Mouse (Mus musculus) ZHBTc4 (cell line): ENCODE results near the gene Gm28230.

Source experiments
- DNase-seq: peaks from one replicate; pipeline ENCODE4 v3.0.0-alpha.2; 2011; ENCODE audit warnings: low read depth, low spot score

The Gm28230 gene

DNA sequence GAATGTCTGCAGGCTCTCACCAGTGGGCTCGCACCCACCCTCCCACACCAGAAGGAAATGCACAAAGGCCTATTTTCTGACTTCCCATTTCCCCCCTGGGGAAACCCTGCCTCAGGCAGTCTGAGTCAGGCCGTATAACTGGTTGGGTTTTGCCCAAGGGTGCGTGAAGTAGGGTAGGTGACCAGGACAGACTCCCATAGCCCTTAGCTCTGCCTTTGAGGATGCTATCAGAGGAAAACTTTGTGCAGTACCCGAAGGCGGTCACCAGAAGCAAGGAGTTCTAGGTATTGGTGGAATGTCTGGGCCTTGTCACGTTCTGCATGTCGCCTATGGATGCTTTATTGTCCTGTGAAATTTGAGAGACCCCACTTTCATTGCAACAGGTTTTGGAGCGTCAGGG is 3.6 kb upstream of the Gm28230 start:
- DNase-seq, result no peak

DNA sequence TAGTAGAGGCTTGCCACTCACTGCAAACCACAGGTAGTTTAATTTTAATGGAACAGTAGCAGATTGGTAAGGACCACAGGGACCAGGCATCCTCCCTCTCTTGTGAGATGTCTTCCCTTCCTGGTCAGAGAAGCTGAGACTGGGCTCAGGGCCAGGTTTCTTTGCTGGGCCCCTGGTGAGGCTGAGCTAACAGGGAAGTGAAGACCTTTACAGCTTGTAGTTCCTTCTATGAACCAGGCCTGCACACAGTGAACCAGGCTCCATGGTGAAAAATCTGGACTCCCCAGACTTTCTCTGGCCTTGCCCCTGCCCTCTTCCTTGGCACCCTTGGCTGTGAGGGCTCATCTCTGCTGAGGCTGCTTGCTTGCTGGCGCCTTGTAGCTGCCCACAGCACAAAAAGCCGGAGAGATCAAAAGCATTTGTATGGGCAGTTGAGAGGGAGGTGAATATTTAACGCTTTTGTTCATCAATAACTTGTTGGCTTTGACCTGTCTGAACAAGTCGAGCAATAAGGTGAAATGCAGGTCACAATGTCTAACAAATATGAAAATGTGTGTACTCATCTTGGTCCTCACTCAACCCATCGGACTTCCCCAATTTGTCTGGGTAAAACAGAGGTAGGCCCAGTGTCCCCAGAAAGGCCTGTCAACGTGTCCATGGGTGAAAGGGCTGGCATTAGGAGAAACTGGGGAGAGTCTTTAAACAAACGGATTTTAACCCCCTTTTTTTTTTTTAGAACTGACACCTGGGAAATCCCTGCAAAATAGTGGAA is 2.1 kb upstream of the Gm28230 start:
- DNase-seq, result no peak

DNA sequence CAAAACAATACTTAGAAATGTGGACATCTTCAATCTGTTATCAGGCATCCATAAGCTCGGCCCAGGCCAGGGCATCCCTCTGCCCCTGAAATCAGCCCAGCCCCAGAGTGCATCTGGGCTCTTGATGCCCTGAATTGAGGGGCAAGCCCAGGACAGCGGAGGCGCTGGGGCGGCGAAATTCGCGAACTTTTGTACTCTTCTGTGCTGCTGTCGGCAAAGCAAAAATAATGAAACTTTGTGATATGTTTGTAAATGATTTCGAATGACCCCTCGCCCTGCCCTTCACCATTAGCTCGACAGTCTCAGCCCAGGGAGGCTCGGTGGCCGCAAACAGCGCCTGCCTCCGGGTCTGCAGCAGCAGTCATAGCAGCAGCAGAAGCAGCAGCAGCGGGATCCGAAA is 1.4 kb upstream of the Gm28230 start:
- DNase-seq, result no peak

DNA sequence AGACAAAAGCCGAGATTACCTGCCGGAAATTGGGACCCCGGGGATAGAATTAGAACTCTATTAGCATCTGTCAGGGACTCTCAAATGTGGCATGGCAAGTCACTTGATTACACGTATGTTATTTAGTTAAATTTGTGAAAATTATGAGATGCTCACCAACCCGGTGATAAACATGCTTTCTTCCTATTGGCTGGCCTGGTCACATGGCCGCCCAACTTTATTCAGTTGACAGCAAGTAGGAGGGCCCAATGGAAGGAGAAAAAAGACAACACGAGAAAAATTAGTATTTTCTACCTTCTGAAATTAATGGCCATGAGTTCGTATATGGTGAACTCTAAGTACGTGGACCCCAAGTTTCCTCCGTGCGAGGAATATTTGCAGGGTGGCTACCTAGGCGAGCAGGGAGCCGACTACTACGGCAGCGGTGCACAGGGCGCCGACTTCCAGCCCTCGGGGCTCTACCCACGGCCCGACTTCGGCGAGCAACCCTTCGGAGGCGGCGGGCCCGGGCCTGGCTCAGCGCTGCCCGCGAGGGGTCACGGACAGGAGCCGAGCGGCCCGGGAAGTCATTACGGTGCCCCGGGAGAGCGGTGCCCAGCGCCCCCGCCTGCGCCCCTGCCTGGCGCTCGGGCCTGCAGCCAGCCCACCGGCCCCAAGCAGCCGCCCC is 578 bp downstream of the Gm28230 start:
- DNase-seq, result no peak

DNA sequence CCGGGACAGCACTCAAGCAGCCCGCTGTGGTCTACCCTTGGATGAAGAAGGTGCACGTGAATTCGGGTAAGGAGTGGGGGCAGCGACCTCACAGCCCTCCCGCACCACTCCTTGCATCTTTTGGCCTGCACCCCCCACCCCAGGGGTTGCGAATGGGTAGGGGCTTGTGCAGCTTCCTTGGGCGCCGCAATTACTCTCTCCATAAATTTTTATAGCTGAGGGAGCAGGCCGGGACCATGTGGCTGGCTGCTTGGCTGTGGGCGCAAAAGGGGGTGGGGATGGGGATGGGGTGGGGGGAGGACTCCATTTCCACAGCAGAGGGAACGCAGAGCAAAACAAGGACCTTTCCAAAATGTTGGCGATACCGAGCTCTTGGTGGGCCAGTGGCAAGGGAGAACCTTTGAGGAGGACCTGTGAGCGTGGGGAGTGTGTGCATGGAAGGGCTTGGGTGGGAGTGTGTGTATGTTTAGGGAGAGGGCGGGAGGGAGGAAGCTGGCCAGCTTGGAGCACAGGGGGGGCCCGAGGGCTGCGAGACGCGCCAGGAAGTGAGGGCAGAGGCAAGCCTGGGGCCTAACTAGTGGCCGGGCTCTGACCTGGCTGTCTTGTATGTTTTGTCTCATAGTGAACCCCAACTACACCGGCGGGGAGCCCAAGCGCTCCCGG is 1.2 kb downstream of the Gm28230 start:
- no peak for DNase-seq

DNA sequence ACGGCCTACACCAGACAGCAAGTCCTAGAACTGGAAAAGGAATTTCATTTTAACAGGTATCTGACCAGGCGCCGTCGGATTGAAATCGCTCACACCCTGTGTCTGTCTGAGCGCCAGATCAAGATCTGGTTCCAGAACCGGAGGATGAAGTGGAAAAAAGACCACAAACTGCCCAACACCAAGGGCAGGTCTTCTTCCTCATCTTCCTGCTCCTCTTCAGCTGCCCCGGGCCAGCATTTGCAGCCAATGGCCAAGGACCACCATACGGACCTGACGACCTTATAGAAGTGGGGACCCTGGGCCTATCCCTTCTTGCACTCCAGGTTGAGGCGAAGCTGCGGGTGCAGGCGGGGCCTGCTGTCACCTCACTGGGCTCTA is 1.8 kb downstream of the Gm28230 start:
- DNase-seq, result no peak

DNA sequence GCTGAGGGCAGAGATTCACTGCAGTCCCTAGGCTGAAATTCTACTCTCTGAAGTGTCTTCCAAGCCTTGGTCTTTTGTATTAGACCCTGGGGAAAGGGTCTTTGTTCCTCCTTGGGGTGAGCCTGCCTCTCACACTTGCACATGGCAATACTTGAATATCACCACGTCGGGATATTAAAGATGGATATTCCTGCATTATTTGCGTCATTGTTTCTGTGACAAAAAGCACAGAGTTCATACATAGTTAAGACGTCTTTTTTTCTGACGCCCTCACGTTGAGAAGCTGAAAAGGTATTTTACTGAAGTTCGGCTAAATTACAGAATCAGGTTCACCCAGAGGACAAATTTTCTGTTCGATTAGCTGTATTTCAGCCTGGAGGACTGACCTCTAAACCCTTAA is 3.8 kb downstream of the Gm28230 start:
- DNase-seq, result no peak

DNA sequence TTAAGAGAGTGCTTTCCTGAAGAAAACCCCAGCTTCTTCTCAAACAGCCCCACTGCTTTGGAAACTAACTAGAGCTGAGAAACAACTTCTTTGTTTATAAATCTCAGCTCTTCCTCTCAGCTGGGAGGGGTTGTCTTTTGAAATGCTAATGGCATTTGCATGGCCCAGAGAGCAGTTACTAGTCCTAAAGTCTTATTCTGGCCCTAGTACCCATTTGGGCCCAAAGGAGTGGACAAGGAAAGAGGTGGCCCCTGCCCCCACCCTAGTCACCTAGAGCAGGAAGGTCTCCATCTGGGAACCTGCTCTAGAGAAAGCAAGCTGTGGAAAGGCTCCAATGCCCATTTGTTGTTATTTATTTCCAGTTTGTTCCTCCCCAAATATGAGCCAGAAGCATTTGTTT is 4.5 kb downstream of the Gm28230 start:
- no peak for DNase-seq

DNA sequence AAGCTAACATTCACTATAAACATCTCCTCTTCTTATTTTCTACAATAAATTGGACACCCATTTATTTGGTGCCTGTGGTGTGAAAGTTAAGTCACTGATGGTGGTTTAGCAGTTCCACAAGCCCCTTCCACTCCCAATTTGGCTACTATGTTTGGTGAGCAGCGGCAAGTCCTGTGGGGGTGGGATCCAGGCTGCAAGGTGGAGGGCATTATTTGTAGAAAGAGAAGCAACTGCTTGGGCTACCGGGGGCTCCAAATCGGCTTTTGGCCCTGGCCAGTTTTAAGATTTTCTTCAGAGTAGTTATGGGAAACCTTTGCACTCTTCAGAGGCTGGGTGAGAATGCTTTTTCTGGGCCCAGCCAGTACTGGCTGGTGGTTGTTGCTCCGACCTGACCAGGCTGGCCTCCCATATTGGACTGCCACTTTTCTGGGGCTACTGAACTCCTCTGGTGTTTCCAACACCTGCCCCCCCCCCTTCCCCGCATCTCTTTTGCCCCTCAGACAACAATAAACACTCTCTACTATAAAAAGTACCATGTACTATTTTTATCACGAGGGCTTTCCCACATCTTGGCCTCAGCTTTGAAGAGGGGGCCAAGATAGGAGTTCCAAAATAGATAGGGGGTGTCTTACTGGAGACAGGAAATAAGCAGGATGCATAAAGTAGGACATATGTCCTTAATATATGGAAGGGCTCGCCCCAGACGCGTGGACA is 5.4 kb downstream of the Gm28230 start:
- no peak for DNase-seq

DNA sequence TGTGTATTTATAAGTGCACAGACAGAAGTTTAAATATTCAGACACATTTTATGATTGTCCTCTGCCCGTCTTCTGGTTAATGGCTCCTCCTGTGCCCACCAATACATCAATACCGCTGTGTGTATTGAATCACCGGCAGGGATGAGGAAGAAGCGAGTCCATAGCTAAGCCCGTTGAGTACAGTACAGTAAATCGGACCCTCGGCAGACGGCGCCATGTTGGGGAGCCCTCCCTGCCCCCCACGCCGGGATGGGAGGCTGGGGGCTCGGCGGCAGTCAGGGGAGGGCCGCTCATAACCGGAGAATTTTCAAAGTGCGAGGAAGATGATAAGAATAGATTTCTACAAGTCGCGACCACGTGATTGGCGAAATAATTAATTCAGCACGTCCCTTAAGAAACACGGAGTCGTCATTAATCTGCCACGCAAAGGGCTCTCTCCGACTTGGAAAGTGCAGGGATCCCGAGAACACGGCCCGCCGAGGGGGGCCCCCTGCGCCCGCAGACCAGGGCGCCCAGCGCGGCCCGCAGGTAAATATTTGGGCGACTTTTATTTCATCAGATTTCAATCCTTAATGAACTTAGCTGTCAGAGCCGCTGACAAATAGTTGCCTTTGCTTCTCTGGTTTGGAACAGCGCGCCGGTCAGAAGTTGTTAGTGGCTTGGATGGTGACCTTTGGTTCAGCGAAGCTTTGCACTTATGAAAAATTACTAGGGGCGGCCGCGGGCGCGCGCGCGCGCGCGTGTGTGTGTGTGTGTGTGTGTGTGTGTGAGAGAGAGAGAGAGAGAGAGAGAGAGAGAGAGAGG is 6.2 kb downstream of the Gm28230 start:
- no peak for DNase-seq

DNA sequence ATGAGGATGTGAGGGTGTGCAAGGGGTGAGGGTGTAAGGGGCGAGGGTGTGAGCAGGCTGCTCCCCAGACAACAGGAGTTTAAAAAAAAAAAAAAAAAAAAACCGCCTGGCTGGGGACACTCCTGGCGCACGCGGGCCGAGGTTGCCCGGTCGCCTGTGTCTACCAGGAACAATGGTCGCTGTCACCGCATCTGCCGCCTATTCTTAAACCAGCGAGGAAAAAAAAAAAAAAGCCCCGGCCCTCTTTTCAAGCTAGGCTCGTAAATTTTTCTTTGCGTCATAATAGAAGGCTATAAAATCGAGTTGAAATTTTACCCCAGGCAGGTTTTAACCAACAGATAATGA is 6.8 kb downstream of the Gm28230 start:
- no peak for DNase-seq

DNA sequence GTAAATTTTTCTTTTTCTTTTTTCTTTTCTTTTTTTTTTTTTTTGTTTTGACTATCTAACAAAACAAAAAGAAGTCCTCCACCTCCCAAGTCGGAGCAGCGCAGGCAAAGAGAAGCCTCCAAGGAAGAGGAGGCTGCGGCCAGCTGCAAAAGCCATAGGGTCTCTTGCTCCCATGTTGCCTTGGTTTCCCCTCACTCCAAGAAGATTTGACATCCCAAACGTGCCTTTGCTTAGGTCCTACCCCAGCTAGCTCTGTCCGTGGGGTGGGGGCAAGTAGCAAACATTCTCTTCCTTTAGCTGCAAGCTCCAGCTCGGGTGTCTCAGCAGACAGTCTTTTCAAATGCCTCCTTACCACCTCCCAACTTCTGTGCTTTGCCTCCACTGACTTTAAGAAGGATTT is 7.2 kb downstream of the Gm28230 start:
- DNase-seq, result no peak

DNA sequence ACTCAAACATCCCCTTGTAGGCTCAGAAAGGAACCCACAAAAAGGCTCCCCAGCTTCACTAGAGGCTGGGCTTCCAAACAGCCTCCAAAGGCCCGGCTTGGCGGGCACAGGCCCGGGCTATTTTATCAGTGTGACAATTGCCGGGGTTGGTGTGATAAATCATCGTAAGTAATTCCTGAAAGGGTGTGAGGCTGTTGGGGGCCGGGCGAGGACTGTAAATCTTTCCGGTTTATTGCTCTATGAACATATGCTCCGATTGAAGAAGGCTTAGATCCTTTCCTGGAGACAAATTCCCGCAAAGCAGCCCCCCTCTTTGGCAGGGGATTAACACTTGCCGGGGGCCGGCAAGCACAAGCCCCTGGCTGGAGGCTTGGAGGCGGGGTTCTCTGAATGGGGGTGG is 7.9 kb downstream of the Gm28230 start:
- no peak for DNase-seq

DNA sequence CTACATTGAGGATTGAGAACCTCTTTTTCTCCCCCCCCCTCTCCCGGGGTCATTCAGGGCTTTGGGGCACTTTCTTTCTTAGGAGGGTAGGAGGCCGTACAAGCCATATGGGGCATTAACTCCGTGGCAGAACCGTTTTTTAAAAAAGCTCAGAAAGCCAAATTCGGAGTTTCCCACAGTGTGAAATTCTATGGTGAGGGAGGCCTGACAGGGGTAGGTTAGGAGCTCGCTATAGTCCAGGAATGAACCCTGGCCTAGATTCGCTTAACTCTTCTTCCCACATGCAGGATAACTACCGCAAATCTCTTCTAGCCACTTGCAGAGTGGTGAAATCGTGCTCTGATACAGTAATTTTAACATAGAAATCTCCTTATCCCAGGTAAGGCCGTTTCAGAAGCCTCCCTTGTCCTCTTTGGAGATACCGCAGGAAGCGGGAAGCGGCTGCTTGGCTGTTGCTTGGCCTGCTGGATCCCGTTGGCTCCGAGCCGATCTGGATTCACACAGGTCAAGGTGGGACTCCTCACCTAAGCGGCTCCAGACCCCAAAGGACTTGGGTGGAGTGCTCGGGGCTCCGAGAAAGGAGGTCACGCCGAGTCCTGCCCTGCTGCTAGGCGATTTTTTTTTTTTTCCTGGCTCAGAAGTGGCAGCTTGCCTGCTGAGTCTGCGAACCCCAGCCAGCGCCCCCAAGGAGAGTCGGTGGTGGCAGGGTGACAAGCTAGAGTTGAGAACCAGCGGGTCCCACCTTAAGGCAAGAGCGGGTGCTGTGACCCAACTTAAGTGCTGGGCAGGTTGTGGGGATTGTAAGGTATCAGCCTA is 8.7 kb downstream of the Gm28230 start:
- no peak for DNase-seq

DNA sequence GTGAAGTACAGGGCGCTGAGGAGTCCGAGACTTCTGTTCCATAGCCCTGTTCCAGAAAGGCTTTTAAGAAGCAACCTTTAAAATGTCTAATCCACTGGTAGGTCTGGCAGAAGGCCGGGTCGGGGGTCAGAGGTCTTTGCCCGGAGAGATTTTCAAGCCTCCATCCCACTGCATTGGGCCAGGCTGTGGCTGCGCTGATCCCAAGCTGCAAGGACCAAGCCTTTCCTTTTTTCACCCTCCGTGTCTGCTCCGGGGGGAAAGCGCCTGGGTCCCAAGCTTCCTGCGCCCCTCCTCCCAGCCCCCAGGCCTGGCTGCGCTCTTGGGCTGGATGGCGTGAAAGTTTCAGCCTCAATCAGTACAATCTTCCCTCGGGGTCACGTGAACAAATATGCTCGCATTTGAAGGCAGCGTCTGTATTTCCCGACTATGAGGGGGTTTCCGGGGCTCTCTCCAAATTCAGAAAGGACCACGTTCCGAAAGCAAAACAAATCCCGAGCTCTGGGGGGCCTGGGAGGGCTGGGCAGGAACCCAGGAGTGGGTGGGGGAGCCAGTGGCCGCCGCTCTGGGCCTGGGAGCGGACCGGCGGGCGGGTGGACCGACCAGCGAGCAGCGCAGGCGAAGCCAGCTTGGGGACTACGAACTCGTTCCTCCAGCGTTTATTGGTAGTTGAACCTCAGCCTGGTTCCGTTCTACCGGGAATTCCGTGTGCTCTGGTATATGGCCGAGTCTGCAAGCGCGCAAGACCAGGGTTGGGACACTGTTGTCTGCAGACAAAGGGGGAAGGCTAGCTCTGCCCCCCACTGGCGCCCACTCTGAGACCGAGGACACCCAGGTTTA is 9.5 kb downstream of the Gm28230 start:
- no peak for DNase-seq

DNA sequence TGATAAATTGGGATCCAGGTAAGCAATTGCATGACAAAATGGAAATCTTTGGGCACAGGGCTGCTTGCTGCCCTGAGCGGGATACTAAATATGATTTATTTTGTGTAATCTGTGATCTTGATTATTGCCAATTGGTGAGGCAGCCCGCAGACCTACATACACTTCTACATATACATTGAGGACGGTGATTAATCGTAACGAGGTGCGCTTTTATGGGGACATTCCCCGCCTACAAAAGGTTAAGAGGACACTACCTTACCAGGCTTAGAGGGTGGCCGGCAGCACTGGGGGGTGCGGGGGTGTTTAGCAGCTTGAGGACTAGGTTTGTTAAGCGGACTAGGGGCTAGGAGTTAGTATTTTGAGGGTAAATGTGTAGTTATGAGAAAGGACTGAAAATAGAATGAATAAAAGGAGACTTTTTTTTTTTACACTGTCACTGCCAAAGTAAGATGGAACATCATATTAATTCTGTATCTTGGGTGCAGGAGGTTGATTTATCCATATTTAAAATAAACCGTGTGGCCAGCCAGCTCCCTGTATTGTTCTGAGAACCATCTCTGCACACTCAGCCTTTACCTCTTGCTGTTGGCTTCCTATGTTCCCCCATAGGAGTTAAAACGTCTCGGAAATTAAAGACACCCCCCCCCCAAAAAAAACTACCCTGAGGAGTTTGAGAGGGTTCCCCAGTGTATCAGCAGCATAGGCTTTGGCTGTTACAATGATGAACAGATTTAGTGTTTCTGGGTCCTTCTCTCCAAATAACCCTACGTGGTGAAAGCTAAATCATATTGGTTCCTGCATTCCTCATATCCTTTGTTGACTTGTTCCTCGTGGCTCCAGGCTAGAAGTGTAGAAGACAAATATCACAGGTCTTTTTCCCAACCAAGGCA is 10.4 kb downstream of the Gm28230 start:
- no peak for DNase-seq

DNA sequence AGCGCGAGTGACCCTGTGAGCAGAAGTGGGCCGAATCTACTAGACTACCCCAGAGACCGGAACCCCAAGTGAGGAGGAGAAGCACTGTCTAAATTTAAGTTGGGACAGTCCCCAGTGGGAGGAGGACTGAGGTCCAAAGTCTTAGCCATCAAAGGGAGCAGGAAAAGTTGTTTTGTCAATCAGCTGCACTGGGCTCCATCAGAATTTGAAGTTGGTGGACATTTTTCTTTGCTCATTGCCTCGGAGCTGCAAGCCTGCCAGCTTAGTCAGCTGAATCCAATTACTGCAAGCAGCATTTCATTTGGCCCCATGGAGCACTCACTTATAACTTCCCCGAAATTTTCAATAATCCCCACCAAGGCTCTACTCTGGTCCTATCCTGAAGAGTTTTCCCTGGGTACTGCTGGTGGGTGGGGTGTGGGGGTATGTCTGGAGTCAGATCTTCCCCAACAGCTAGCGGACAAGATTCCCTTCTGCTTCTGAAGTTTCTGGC is 11.1 kb downstream of the Gm28230 start:
- no peak for DNase-seq

DNA sequence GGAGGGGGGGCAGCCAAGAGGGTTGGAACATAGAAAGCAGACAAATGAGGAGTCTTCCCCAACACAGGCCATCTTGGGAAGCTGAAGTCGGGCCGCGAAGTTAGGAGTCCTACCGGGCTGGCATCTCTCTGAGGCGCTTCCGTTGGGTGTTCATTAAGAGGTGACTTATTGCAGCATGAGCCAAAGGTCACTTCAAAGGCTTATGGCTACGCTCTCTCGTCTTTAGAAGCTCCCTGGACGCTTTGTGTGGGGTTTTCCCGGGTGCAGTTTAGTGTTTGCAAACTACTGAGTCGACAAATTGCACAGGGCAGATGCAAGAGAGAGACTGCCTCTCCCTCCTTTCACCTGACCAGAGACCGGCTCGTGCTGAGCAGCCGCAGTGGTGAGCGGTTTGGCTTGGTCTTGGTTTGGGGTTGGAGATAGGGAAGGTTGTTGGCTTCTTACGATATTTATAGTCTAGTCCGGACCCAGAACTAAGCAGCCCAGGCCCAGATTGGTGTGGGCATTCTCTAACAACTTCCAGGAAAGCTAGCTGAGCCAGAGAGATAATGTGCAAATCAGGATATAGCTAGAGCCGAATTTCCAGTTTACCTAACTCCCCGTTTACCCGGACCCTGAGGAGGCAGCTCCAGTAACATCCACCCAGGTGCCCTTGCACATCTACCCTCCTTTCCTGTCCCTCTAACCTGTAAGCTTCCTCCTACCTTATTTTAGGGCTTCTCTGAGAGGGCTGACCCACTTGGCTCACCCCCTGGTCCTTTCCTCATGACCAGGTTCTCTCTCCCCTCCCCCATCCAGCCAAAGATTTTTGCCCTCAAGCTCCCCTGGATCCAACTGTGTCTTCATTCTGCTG is 12.3 kb downstream of the Gm28230 start:
- DNase-seq, result no peak
